Comparison of ENCODE assay signal across 34 mouse cellular contexts in genomic region chr17:70513736-70514135, GRCm38 (mm10).
"Had no signal": no experiment of that assay in that cellular context is flagged by ENCODE, and none has a peak within 500 bp of the region (broad histone marks: within the 10 kb centered on the region; RNA-seq: fewer than 3 reads in every experiment).

No protein-coding gene starts in this region.

- H3K9me3 ChIP-seq: heart, embryonic 15.5 days; hindbrain, embryonic 12.5 days; hindbrain, embryonic 13.5 days; hindbrain, embryonic 15.5 days; intestine, embryonic 15.5 days had no signal

- H3K27me3 ChIP-seq: heart, embryonic 13.5 days; heart, embryonic 15.5 days; hindbrain, embryonic 12.5 days; hindbrain, embryonic 13.5 days; hindbrain, embryonic 15.5 days; intestine, embryonic 15.5 days; kidney, embryonic 15.5 days had no signal

- H3K9ac ChIP-seq: heart, embryonic 12.5 days; heart, embryonic 13.5 days; heart, embryonic 15.5 days; hindbrain, embryonic 12.5 days; hindbrain, embryonic 13.5 days; hindbrain, embryonic 14.5 days; hindbrain, embryonic 15.5 days; intestine, embryonic 15.5 days; kidney, embryonic 15.5 days had no signal

- ATAC-seq: hindbrain, embryonic 16.5 days; hindbrain, postnatal 0 days; inflammation-experienced regulatory T-cells, adult 6 months; intestine, embryonic 15.5 days; intestine, embryonic 16.5 days; intestine, postnatal 0 days had no signal

- DNase-seq: heart, postnatal 10 days; heart, postnatal 14 days; heart, postnatal 36 days; heart, postnatal 4 days; kidney, adult 11 months; kidney, adult 18-20 months; kidney, adult 2 months; kidney, adult 8-10 months; kidney, adult 9 months; kidney, postnatal 10 days; kidney, postnatal 14 days; kidney, postnatal 25 days; kidney, postnatal 36 days; kidney, postnatal 4 days; layer of hippocampus, adult 9-11 months; layer of hippocampus, postnatal 36 days had no signal

- H3K4me1 ChIP-seq: heart, embryonic 12.5 days; heart, embryonic 13.5 days; heart, embryonic 15.5 days; hindbrain, embryonic 10.5 days; hindbrain, embryonic 12.5 days; hindbrain, embryonic 13.5 days; hindbrain, embryonic 15.5 days; intestine, embryonic 15.5 days; kidney, embryonic 15.5 days had no signal

- H3K4me2 ChIP-seq: heart, embryonic 11.5 days; heart, embryonic 12.5 days; heart, embryonic 13.5 days; heart, embryonic 15.5 days; hindbrain, embryonic 12.5 days; hindbrain, embryonic 13.5 days; hindbrain, embryonic 14.5 days; hindbrain, embryonic 15.5 days; intestine, embryonic 15.5 days; kidney, embryonic 15.5 days had no signal

- H3K4me3 ChIP-seq: heart, embryonic 12.5 days; heart, embryonic 13.5 days; heart, embryonic 15.5 days; hindbrain, embryonic 10.5 days; hindbrain, embryonic 12.5 days; hindbrain, embryonic 13.5 days; hindbrain, embryonic 15.5 days; intestine, embryonic 15.5 days; kidney, embryonic 15.5 days; layer of hippocampus, adult 2 months had no signal

- H3K27ac ChIP-seq: heart, embryonic 13.5 days; heart, embryonic 15.5 days; hindbrain, embryonic 10.5 days; hindbrain, embryonic 12.5 days; hindbrain, embryonic 13.5 days; hindbrain, embryonic 14.5 days; hindbrain, embryonic 15.5 days; hindbrain, postnatal 0 days; intestine, embryonic 15.5 days; kidney, embryonic 15.5 days; kidney, postnatal 0 days; layer of hippocampus, adult 2 months had no signal

- H3K36me3 ChIP-seq: heart, embryonic 12.5 days; heart, embryonic 13.5 days; heart, embryonic 15.5 days; hindbrain, embryonic 10.5 days; hindbrain, embryonic 12.5 days; intestine, embryonic 15.5 days; kidney, embryonic 15.5 days had no signal
